Mouse (Mus musculus): ENCODE data around the gene Pold1. TPM values are rescaled to one million over a fixed set of nuclear protein-coding genes. Genes with fewer than 3 reads are reported as not detected.
A peak's percentile ranks its signal among the peaks of the same experiment; 100 is the strongest.

The Pold1 gene
- total RNA-seq, 2 experiments from 2014 or later = 32.0 to 35.2 TPM

DNA sequence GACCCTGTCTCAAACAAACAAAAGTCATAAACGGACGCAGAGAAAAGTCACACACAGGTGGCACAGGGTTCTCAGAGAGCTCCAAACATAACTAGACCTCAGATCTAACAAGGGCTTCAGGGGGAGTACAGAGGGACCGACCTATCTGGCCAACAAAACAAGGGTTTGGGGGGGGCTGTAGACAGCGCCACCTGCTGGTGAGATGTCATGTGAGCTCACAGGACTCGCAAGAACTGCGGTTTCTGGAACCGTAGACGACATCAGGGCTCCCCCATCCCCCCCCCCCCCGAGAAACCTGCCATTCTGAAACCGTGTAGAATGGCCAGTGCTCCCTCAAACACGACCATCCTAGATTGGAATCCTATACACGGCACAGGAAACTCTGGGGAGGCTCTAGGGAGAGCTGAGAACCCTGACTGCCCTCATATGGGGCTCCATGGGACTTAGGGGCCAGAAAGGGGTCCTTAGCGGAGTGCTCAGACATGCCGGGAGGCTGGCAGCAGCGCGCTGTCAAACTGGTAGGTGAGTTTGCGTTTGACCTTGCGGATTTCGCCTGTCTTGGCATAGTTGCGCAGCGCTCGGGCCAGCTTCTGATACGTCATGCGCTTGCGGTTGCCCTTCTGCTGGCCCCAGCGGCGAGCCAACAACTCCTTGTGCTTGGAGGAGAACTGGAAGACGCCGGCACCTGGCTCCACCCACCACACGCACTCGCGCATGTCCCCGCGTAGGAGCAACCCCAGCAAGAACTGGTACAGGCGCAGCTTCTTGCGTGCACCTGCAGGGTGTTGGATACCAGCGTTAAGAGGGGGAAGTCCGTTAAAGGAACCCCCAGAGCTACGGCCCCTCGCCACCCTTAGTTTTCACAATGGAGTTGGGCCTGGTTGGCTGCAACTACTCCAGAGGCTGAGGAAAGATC, 20.9 kb downstream of the Pold1 start:
- peak in 1 of 2 experiments; percentile 61 for DNase-seq (ENCODE audit: low spot score in 2 of 2)

DNA sequence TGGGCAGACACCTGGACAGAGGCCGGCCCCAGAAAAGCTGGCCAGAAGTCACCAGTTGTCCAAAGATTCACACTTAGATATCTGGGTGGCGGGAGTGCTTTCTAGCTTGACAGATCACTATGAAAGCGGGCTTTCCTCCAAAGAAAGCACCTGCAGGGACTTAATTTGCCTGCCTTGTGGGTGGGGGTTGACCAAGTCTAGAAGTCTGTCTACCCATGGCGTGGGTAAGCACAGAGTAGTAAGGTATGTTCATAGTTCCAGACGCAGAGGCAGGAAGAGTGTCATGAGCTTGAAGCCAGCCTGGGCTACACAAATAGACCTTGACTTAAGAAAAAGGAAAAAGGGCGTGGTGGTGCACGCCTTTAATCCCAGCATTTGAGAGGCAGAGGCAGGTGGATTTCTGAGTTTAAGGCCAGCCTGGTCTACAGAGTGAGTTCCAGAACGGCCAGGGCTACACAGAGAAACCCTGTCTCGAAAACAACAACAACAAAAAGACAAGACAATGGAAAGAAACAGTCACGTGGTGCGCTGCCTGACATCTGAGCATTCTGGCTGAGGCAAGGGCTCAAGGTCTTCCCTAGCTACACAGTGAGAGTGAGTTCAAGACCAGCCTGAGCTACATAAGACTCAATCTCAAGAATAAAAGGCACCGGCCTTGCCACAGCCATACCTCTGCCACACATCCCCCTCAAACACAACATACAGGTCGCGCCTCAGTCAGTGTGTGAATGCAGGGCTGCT, 22.1 kb downstream of the Pold1 start:
- DNase-seq (ENCODE audit: low spot score in 2 of 2) = no peak

DNA sequence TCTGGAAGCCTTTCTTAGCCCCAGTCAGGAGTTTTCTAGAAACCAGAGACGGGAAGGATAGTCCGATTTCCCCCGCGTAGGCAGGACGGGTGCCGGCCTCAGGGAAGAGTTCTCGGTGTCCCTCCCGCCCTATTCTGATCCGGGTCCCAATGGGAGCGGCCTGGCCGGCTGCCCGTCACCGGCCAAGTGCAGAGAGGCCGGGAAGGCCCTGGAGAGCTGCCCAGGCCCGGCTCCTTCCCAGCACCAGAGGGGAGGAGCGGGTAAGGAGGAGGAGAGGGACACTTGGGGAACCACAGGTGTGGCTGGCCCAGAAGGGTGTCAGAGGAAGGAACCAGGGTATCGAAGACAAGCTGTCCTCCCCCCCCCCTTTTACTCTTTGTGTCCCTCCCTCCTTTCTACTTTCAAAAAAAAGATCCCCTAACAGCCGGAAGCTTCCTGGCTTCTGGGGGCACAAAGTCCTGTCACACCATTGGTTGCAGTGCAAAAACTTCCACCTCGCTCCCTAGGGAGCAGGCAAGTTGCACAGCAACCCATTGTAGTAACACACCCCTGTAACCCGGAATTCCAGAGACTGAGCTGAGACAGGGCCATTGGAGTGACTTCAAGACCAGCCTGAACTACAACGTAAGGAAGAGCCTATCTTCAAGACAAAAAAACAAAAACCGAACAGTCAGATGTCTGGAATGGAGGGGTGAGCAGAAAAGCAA, 23.4 kb downstream of the Pold1 start:
- peak in 1 of 2 experiments; percentile 75 for DNase-seq (ENCODE audit: low spot score in 2 of 2)

DNA sequence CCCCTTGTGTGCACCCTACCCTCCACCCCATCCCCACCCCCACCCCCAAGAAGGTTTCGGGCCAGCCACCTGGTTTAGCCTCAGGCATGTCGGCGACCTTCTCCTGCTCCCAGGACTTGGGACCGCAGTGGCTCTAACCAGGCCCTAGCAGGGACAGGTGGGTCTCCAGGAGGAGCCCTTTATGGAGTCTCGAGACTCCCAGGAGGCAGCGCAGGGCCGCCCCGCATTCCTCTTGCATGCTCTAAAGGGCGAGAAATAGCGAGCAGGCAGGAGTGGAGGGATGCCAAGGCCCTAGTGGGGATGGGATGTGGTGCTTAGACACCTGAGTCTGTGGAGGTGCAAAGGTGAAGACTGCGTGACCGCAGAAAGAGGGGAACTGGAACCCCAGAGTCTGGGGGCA, 24.1 kb downstream of the Pold1 start, which contains the start of gene Mybpc2:
Gene Mybpc2 (minus strand): TSS at position 155 of the 400 bp plus-strand sequence.
- DNase-seq (ENCODE audit: low spot score in 2 of 2) = peak in 1 of 2 experiments; percentile 43

DNA sequence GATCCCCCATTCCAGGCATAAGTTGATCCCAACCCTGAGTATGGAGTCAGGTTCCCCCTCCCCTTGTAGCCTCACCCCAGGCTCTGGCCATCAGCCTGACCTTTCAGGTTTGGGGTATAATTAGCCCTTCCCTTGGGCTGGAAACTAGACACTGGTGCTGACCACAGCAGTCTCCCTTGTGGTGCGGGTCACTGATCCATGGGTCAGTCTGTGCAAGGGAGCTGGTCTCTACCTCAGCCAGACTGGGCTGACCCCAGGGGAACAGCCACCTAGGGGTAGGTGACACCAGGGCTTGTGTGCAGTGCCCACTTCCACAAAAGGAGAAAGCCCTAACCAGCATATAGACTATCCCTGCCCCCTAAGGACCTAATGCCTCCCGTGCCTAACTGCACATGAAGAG, 25.6 kb downstream of the Pold1 start:
- no peak for DNase-seq (ENCODE audit: low spot score in 2 of 2)

DNA sequence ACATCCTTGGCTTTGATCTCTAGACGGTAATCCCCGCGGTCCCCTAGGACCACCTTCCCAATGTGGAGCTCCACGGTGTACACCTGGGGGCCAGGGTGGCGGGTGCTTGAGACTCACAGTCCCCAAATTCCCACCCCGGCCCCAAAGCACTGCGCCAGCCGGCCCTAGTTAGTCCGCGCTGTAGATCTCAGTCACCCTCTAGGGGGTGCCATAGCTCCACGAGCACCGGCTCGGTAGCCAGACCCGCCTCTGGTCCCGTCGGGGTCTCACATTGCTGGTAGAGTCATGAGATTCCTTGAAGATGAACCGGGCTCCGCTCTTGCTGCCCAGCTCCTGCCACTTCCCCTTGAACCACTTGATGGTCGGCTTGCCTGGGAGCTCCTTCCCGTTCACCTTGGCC, 26.9 kb downstream of the Pold1 start:
- DNase-seq (ENCODE audit: low spot score in 2 of 2) = peak in 1 of 2 experiments; percentile 68

DNA sequence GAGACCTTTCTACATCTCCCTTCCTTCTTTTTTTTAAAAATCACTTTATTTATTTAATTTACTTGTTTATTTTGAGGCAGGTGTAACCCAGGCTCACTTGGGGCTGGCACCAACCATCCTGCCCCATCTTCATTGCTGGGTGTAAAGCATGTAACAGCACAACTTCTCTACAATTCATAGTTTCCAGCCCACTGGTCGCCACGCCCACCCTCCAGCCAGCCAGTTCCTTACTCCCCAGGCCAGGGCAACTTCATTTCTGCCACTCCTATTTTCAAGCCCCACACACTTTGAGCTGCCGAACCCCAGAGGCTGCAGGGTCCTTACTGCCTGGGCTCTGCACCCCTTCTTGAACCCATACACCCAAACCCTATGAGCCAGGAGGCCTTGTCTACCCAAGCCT, 27.7 kb downstream of the Pold1 start:
- DNase-seq (ENCODE audit: low spot score in 2 of 2) = no peak

DNA sequence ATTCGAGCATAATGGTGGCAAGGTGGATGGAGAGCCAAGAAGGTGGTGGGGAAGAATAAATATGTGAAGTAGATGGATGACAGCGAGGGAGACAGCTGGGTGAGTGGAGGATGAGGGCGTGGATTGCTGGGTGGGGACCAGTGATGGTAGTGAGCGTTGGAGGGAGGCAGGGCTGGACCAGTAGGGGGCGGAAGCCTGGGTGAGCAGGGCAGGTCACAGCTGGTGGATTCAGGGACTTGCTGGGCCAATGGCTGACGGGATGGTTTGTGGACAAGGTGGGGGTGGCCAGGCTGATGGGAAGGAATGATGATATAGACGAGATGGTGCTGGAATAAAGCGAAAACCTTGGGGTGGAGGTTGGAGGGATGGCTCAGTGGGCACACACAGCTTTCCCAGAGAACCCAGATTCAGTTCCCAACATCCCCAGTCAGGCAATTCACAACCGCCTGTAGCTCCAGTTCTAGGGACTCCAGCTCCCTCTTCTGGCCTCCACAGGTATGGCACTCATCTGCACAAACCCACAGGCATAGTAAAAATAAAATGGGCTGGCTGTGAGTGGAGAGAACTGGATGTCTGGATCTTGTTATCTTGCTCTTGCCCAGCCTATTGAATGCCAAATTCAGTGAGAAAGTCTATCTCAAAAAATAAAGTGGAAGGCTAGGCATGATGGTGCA, 29.3 kb downstream of the Pold1 start:
- no peak for DNase-seq (ENCODE audit: low spot score in 2 of 2)

DNA sequence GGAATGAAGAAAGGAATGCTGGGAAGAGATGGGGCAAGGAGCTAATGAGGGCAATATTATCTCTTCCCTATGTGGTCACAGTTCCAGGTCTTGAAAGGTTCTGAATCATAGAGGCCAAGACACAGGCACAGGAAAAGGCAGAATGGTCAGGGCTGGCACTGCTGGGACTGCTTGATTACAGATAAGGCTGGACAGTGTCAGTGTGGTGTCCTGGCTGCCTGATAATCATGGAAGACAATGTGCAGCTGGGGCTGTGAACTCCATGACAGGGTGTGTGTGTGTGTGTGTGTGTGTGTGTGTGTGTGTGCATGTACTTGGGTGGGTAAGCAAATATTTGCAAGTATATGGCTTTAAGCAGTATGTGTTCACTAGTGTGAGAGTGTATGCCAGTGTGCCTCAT, 41.2 kb downstream of the Pold1 start:
- no peak for DNase-seq (ENCODE audit: low spot score in 2 of 2)

DNA sequence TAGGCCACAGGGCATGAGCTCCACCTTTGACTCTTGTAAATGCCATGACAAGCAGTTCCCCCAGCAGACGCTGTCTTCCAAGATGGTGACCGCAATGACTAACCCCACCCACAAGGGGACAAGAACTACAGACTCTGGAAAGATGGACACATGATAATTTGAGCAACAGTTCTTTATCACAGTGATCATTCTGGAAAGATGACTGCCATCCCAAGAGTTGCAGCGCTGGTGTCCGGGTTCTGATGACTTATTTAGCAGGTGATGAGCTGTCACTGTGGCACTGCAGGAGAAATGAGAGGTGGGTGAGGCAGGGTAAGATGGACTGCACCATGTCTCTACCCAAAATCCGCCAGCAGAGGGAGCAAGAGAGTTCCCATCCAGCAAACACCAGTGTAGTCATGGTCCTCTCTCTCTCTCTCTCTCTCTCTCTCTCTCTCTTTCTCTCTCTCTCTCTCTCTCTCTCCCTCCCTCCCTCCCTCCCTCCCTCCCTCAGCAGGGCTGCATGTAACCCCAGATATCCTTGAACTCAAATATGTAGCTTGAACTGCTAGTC, 47.0 kb downstream of the Pold1 start:
- peak in 1 of 2 experiments; percentile 64 for DNase-seq (ENCODE audit: low spot score in 2 of 2)

DNA sequence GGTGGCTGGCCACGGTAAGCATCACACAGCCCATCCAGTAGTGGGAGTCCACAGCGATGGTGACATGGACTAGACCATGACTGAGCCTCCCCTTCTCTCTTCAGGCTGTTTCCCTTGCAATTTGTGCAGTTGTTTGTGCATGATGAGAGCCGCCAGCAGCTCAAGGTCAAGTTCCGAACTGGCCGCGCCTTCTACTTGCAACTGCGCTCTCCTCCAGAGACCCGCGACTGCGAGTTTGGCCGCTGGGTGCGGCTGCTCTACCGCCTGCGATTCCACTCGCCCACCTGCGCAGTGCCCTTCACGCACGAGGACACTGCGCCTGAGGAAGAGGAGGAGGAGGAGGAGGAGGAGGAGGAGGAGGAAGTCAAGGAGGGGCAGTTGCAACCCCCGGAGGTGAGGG, 48.6 kb downstream of the Pold1 start:
- no peak for DNase-seq (ENCODE audit: low spot score in 2 of 2)

DNA sequence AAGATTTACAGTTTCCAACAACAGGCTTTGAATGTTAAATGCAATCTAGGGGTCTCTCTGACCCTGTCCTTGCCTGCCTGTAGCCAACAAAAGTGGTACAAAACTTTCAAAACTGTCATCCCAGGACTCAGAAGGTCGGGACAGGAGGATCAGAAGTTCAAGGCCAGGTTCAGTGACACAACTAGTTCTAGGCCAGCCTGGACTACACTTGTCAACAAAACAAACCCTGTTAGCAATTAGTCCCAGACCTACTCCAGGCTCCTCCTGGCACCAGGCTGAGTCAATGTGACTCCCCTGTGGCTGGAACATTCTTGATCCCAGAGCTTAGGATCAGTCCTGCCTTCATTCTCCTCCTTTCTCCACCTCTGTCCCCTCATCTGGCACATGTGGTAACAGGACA, 49.7 kb downstream of the Pold1 start:
- DNase-seq (ENCODE audit: low spot score in 2 of 2) = no peak

DNA sequence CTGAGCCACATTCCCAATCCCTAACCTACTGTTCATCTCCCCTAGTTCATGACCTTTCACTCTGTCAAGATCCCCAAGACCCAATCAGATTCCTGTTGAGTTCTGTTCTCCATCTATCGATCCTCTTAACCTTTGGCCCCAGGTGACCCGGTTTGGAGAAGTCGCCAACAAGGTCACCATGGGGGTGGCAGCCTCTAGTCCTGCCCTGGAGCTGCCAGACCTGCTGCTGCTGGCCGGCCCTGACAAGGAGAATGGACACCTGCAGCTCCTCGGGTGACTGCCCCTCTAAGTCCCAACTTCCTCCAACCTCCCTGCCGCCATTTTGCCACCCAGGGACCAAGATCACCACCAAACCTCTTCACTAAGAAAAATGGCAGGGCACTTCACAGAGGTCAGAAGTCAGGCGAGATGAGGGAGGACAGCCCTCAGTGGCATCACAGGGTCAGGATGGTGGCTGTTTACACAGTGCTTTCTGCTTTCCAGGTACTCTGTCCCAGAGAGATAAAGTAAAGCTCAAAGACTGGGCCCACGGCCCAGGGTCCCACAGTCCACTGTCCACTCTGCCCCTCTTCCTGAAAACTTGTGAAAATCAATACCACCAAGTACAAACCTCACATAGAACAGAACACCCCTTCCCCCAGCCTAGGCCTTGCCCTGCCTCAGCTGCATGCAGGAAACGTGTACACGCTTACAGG, 51.1 kb downstream of the Pold1 start:
- no peak for DNase-seq (ENCODE audit: low spot score in 2 of 2)

DNA sequence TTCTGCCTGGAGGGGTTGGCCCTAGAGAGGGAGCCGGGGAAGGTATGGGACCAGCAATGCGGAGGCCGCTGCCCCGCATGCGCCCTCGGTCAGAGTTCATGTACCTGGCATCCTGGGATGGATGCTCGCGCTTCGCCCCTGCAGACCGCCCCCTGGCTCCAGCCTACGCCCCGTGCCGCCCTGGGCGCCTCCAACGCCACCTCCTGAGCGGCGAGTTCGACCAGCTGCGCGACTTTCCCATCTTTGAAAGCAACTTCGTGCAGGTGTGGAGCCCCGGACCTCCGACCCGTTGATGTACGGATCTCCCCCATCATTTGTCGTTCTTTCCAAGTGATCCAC, 51.9 kb downstream of the Pold1 start:
- no peak for DNase-seq (ENCODE audit: low spot score in 2 of 2)

DNA sequence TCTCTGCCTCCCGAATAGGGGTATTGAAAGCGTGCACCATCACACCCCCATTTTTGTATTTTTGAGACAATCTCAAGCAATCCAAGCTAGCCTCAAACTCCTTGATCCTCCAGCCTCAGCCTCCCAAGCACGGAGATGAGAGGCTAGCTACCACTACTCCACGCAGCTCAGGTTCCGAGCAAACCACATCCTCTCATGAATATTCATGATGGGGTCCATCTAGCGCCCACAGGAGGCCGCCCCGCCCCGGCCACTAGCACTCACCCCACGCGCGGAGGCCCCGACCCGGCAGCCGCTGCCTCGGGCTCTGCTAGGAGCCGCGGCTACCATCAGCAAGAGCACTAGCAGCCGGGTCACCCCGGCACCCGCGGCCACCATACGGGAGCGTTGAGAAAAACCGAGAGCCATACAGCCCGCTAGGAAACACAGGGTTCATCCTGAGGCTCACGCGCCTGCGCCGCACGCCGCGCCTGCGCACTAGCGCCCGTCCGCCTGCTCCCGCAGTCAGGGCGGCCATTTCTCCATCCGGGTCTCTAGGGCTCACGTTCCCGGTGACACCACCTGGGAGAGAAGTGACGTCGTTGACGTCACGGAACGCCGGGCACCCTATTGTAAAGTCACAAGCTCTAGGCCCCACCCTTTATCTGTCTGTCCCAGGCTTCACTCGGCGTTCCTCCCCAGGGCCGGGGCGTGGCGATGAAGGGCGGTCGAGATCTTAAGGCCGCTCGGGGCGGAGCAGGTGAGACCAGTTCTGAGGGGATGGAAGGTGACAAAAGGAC, 52.5 kb downstream of the Pold1 start, which contains the start of the genes Emc10 and Fam71e1:
Gene Emc10 (minus strand): TSS at position 538 of the 779 bp plus-strand sequence.
Gene Fam71e1 (plus strand): TSS at position 590 of the 779 bp plus-strand sequence.
- DNase-seq (ENCODE audit: low spot score in 2 of 2) = peak; percentile 96

DNA sequence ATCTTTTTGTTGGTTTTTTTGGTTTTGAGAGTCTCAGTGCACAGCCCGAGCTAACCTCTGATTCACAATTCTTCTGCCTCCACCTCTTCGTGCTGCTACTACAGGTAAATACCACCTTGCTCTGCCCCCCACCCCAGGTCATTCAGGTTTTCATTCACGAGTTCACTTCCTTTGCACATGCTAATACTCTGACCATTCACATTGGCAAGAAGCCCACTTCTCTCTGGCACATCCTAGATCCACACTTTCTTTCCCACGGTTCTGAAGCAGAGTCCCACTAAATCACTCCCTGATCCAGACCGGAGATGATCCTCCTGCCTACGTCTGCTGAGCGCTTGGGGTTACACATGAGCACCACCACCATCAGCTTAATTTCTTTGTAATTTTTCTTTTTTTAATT, 53.6 kb downstream of the Pold1 start:
- DNase-seq (ENCODE audit: low spot score in 2 of 2) = no peak

DNA sequence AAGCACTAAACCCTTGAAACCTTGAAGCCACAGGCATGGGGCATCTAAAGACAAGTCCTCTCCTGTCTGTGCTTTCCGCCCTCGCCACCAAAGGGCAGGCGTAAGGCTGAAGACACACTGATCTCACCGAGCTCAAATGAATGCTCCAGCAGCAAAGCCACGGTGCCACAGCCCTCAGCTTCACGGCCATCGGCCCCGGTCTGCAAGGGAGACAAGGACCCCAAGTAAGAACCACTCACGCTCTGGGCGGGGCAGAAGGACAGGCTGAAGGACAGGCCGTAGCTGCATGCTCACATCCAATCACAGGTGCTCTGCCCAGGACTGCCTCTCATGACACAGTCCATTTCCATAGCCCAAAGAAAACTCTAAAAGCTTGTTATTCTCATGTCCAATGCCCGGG, 54.0 kb downstream of the Pold1 start:
- DNase-seq (ENCODE audit: low spot score in 2 of 2) = no peak

DNA sequence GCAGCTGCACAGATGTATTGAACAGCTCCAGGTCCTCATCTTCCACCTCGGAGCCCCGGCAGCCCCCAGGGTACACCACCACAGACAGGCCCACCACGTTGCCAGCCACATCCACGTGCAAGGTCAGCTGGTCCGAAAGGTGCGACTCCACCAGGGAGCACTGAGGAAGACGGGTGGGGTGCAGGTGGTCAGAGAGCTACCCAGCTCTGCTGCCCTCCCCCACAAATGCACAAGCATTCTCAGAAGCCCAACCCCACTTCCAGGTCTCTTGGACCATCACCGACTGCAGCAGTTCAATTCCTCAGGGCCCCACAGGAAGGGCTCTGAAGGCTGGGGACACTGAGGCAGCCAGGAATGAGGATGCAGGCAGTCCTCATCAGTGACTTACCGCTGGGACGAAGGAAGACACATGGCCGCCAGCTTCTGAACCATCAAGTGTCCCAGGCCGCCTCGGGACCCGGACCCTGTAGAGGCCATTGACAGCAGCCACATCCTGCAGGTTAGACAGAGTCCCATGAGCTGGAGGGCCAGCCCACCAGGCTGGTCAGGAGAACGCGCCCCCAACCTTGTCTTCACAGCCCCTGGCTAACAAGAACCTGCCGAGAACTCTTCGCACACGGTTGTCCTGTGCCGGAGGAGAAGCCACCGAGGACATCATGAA, 56.4 kb downstream of the Pold1 start:
- DNase-seq (ENCODE audit: low spot score in 2 of 2) = no peak

DNA sequence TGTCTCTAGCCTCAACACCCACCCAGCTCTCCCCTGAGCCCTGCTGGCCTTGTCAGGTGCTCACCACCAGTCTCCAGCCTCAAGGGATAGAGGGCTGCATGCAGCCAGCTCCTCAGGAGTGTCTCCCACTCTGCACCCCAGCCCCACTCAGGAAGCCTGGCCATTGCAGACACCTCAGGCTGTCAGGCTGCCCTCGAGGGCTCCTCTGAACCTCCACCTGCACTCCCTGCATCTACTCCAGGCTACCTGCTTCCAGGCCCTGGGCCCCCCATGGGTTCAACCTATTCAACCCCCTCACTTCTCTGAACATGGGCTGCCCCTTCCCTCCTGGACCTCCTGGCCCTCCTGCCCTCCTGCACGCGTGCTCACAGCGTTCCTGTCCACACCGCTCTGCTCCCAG, 57.3 kb downstream of the Pold1 start:
- DNase-seq (ENCODE audit: low spot score in 2 of 2) = no peak
